Mouse (Mus musculus): ENCODE data around the gene Gse1. TPM values are rescaled to one million over a fixed set of nuclear protein-coding genes. Genes with fewer than 3 reads are reported as not detected.
A peak's percentile ranks its signal among the peaks of the same experiment; 100 is the strongest.

Gse1 gene
- total and polyA plus RNA-seq, 3 experiments: 12.1 to 24.3 (median 21.0) TPM

DNA sequence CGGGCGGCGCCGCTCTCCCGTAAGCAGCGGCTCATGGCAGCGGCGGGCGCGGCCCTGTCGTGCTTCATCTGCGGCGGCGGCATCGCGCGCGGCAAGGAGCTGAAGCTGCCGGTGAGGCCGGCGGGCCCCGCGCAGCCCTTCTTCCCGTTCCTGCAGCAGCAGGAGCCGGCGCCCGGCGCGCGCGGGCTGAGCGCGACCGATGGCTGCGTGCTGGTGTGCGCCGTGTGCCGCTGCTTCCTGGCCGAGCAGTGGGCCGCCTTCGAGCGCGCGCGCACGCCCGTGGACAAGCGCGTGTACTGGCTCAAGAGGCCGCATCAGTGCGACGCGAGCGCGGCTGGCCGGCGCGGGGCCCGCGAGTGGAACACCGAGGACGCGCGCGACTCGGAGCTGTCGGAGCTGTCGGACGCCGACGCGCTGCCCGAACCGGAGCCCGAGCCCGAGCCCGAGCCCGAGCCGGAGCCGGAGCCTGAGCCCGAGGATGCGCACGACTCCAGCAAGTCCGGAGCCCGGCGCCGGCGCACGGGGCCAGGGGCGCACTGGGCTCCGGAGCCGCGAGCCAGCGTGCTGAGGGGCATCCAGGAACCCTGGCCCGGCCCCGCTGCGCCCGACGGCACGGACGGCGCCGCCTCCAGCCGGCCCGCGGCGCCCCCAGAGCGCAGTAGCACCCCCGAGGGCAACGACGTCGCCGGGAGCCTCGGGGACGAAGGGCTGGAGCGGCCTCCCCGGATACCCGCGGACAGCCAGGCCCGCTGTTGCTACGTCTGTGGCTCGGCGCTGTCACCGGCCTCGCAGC lies 721 bp downstream of the Gse1 start:
- peak overlapping the region; percentile 86 for H3K9ac ChIP-seq (ENCODE audit: low read depth, low read length)
- H3K27ac ChIP-seq: peak overlapping the region; percentile 6; the same call in 1 of the 2 replicates
- H3K79me2 ChIP-seq (replicated peaks; ENCODE audit: control insufficient read depth, insufficient read depth, low read length): peaks cover 1% of the 10 kb centered on the region; the same call in 1 of the 2 replicates
- no peaks in the 10 kb centered on the region for H3K36me3 ChIP-seq (ENCODE audit: control insufficient read depth, insufficient read depth, low read length)
- intact Hi-C loops (cut with DNase I): loop anchor here (5.0 kb wide), 1 partner anchor 308 kb away; no protein-coding TSS in a partner anchor
- H3K4me3 ChIP-seq: peak overlapping the region; percentile 64
- H3K4me1 ChIP-seq (ENCODE audit: control insufficient read depth, insufficient read depth, low read length): peaks cover 35% of the 10 kb centered on the region
- TF ChIP-seq EP300 (IDR thresholded peaks at IDR 0.05; ENCODE audit: insufficient read depth, low read depth, low read length) (no peak), CTCF (IDR thresholded peaks at IDR 0.05) (no peak), POLR2A (IDR thresholded peaks at IDR 0.05; ENCODE audit: insufficient read depth, low read depth, low read length) (no peak)
- WGBS: 1% methylated on average over 106 of the region's 125 CpGs
- peak; percentile 58 to 66 for DNase-seq
- no peaks in the 10 kb centered on the region for H3K27me3 ChIP-seq (ENCODE audit: control insufficient read depth, insufficient read depth, low read length)

DNA sequence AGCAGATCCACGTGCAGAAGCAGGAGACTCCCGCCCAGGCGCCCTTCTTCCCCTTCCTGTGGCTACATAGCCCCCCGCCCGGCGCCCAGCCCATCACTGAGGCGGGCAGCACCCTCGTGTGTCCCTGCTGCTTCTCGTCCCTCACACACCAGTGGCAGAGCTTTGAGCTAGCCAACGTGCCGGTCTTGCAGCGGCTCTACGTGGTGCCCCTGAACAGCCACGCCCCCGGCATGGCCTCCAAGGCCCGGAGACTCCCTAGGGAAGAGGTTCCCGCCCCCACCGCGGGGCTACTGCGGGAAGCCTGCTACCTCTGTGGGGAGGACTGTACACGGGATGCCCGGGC lies 1.3 kb downstream of the Gse1 start:
- Histone ChIP-seq H3K36me3 (ENCODE audit: control insufficient read depth, insufficient read depth, low read length) (no peaks in the 10 kb centered on the region), H3K9ac (ENCODE audit: low read depth, low read length) (peak overlapping the region; percentile 86), H3K27ac (no peak overlapping the region; the same call in 1 of the 2 replicates), H3K4me3 (peak overlapping the region; percentile 64), H3K4me1 (ENCODE audit: control insufficient read depth, insufficient read depth, low read length) (peaks cover 38% of the 10 kb centered on the region), H3K27me3 (ENCODE audit: control insufficient read depth, insufficient read depth, low read length) (no peaks in the 10 kb centered on the region), H3K79me2 (replicated peaks; ENCODE audit: control insufficient read depth, insufficient read depth, low read length) (peaks cover 1% of the 10 kb centered on the region; the same call in 1 of the 2 replicates)
- TF ChIP-seq POLR2A (IDR thresholded peaks at IDR 0.05; ENCODE audit: insufficient read depth, low read depth, low read length) (no peak), CTCF (IDR thresholded peaks at IDR 0.05) (no peak), EP300 (IDR thresholded peaks at IDR 0.05; ENCODE audit: insufficient read depth, low read depth, low read length) (no peak)
- WGBS: 3% methylated on average over 22 of the region's 22 CpGs
- peak; percentile 51 to 63 for DNase-seq
- intact Hi-C loops (cut with DNase I): loop anchor here (5.0 kb wide), 1 partner anchor 308 kb away; no protein-coding TSS in a partner anchor

DNA sequence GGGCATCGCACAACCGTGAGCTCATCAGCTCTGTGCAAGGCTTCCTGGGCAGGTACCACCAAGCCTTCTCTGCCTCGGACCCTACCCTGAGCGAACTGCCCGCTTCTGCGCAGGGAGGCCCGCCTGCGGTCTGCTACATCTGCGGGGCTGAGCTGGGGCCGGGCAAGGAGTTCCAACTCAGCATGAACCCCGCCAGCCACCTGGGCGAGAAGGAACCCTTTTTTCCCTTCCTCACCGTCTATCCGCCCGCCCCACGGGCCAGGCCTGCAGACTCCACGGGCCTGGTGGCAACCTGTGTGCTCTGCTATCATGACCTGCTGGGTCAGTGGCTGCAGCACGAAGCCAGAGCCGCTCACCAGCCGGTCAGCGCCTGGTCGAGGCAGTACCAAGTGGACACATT lies 1.8 kb downstream of the Gse1 start:
- intact Hi-C loops (cut with DNase I): loop anchor here (5.0 kb wide), 1 partner anchor 37 kb away; no protein-coding TSS in a partner anchor
- H3K36me3 ChIP-seq (ENCODE audit: control insufficient read depth, insufficient read depth, low read length): no peaks in the 10 kb centered on the region
- peak overlapping the region; percentile 86 for H3K9ac ChIP-seq (ENCODE audit: low read depth, low read length)
- H3K27me3 ChIP-seq (ENCODE audit: control insufficient read depth, insufficient read depth, low read length): no peaks in the 10 kb centered on the region
- H3K4me1 ChIP-seq (ENCODE audit: control insufficient read depth, insufficient read depth, low read length): peaks cover 42% of the 10 kb centered on the region
- DNase-seq: no peak
- WGBS: 63% methylated on average over 22 of the region's 22 CpGs
- peak overlapping the region; percentile 64 for H3K4me3 ChIP-seq
- TF ChIP-seq POLR2A (IDR thresholded peaks at IDR 0.05; ENCODE audit: insufficient read depth, low read depth, low read length) (no peak), CTCF (IDR thresholded peaks at IDR 0.05) (no peak), EP300 (IDR thresholded peaks at IDR 0.05; ENCODE audit: insufficient read depth, low read depth, low read length) (no peak)
- H3K79me2 ChIP-seq (replicated peaks; ENCODE audit: control insufficient read depth, insufficient read depth, low read length): peaks cover 1% of the 10 kb centered on the region; the same call in 1 of the 2 replicates
- peak overlapping the region; percentile 28; the same call in 1 of the 2 replicates for H3K27ac ChIP-seq

DNA sequence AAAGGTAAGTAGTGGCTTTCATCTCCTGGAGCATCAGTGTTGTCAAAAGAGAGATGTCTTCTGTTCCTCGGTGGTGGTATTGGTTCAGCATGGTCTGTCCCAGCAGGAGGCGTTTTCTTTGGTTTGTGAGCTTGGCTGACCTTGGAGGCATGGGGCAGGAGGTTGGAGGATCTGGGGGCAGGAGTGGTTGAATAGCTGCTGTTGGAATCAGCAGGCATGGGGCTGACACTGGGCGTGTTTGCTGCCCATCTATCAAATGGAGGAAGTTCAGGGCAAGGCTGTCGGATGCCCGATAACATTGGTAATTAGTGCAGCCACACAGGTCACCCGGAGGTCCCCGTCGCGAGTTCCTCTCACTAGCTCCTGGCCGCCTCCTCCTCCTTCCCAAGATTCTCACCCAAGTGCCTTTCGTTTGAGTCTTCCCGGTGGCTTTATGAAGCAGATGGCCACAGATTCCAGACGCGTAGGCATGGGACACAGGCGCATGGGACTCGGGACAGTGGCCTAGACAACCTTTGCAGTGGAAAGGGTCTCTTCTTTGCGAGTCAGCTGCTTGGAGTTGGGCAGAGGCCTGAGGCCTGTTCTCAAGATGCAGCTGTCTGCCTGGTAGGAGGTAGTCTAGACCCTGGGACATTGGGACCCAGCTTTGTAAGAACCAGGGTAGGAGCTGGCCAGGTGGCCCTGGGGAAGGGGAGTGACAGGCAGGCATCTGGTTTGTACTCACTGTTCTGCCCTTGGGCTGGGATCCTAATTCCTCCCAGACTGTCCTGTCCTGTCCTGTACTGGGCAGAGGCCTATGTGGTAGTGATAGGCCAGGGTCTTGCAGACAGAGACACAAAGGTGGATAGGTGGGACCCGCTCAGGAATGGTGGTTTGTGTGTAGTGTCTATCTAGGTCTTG lies 2.7 kb downstream of the Gse1 start:
- WGBS: 24% methylated on average over 18 of the region's 18 CpGs
- Histone ChIP-seq H3K9ac (ENCODE audit: low read depth, low read length) (peak overlapping the region; percentile 86), H3K27ac (peak overlapping the region; percentile 68), H3K27me3 (ENCODE audit: control insufficient read depth, insufficient read depth, low read length) (no peaks in the 10 kb centered on the region), H3K4me1 (ENCODE audit: control insufficient read depth, insufficient read depth, low read length) (peaks cover 45% of the 10 kb centered on the region), H3K4me3 (peak overlapping the region; percentile 64), H3K79me2 (replicated peaks; ENCODE audit: control insufficient read depth, insufficient read depth, low read length) (peaks cover 1% of the 10 kb centered on the region; the same call in 1 of the 2 replicates), H3K36me3 (ENCODE audit: control insufficient read depth, insufficient read depth, low read length) (no peaks in the 10 kb centered on the region)
- intact Hi-C loops (cut with DNase I): loop anchor here (5.0 kb wide), 1 partner anchor 36 kb away; no protein-coding TSS in a partner anchor
- peak in 1 of 2 experiments; percentile 45 for DNase-seq
- TF ChIP-seq POLR2A (IDR thresholded peaks at IDR 0.05; ENCODE audit: insufficient read depth, low read depth, low read length) (no peak), CTCF (IDR thresholded peaks at IDR 0.05) (peak; percentile 22; the same call in 1 of the 2 replicates), EP300 (IDR thresholded peaks at IDR 0.05; ENCODE audit: insufficient read depth, low read depth, low read length) (no peak)

DNA sequence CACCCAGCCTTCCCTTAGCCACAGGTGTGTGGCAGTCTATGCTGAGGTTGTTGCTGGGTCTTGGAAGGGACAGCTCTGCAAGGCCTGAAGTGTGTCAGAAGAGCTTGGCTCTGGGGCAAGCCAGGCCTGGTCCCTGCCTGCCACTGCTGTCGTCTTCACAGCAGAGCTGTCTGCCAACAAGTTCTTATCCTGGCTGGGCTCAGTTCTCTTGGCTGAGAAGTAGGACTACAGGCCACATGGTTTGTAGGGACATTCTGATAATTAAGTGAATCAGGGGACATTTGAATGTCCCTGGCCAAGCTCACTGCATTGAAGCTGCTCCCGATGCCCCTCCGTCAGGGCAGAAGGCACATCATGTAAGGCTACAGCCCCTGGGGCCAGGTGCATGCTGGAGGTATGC lies 3.6 kb downstream of the Gse1 start:
- peaks cover 45% of the 10 kb centered on the region for H3K4me1 ChIP-seq (ENCODE audit: control insufficient read depth, insufficient read depth, low read length)
- intact Hi-C loops (cut with DNase I): loop anchor here (5.0 kb wide), 1 partner anchor 35 kb away; no protein-coding TSS in a partner anchor
- peak; percentile 55 to 79 for DNase-seq
- H3K36me3 ChIP-seq (ENCODE audit: control insufficient read depth, insufficient read depth, low read length): no peaks in the 10 kb centered on the region
- peaks cover 3% of the 10 kb centered on the region; the same call in 1 of the 2 replicates for H3K79me2 ChIP-seq (replicated peaks; ENCODE audit: control insufficient read depth, insufficient read depth, low read length)
- peak overlapping the region; percentile 78 for H3K27ac ChIP-seq
- peak overlapping the region; percentile 64 for H3K4me3 ChIP-seq
- H3K9ac ChIP-seq (ENCODE audit: low read depth, low read length): peak overlapping the region; percentile 86
- H3K27me3 ChIP-seq (ENCODE audit: control insufficient read depth, insufficient read depth, low read length): no peaks in the 10 kb centered on the region
- TF ChIP-seq POLR2A (IDR thresholded peaks at IDR 0.05; ENCODE audit: insufficient read depth, low read depth, low read length): 0 out of 2 replicates have a peak, but pooled peaks have one; percentile 22
- TF ChIP-seq EP300 (IDR thresholded peaks at IDR 0.05; ENCODE audit: insufficient read depth, low read depth, low read length): peak; percentile 87
- no peak for TF ChIP-seq CTCF (IDR thresholded peaks at IDR 0.05)
- WGBS: 36% methylated on average over 3 of the region's 3 CpGs

Measured in heart, adult 2 months (tissue).